Mouse (Mus musculus): Measurements from ENCODE around the gene Mogat2. TPM values are rescaled to one million over a fixed set of nuclear protein-coding genes. Genes with fewer than 3 reads are reported as not detected.

The Mogat2 gene
- total RNA-seq (2023) = 12.1 and 13.9 TPM in 2 replicates

GRCm38 (mm10) chr7:99238417-99238816 is at the start of gene Mogat2:
Mogat2 (minus strand) TSS chr7:99238619.

GRCm38 (mm10) chr7:99267251-99267896 is 29.0 kb upstream of the Mogat2 start, which contains the start of gene Map6:
Map6 (plus strand) TSS chr7:99267447.

GRCm38 (mm10) chr7:99182432-99183172 is 55.8 kb downstream of the Mogat2 start, which contains the start of gene Dgat2:
Dgat2 (minus strand) TSS chr7:99182719.

Other genes starting within 250 kb of the Mogat2 start
- gene Uvrag, start 97.5 kb downstream of the Mogat2 start, total RNA-seq (2023) = 91.2 and 126 TPM in 2 replicates
- gene Dgat2, start 55.9 kb downstream of the Mogat2 start, total RNA-seq (2023) = 76.0 and 92.3 TPM in 2 replicates
- gene Map6, start 28.8 kb upstream of the Mogat2 start, total RNA-seq (2023) = 3.2 and 3.8 TPM in 2 replicates
- 2.8 and 3.5 TPM in 2 replicates for gene Serpinh1, start 114.6 kb upstream of the Mogat2 start, total RNA-seq (2023)
- gene Gdpd5, start 142.8 kb upstream of the Mogat2 start, total RNA-seq (2023) = 1.1 and 1.2 TPM in 2 replicates
- gene Klhl35, start 227.4 kb upstream of the Mogat2 start, total RNA-seq (2023) = 1.4 TPM in 1 of 2 replicates, not detected in the other
- 304 and 344 TPM in 2 replicates for gene Rps3, start 245.1 kb upstream of the Mogat2 start, total RNA-seq (2023)

All from neutrophil, adult 65 days (primary cell).